Mouse (Mus musculus): ENCODE results near the gene Sox13. TPM values are rescaled to one million over a fixed set of nuclear protein-coding genes. Genes with fewer than 3 reads are reported as not detected.

Gene Sox13
- total and polyA plus RNA-seq, 3 experiments = 0.34 to 1.4 (median 0.90) TPM

GRCm38 (mm10) chr1:133406614-133407013 lies 17.6 kb downstream of the Sox13 start:
- no peak overlapping the region for H3K4me2 ChIP-seq (ENCODE audit: insufficient read depth, low read depth, poor library complexity, severe bottlenecking)
- H3K4me1 ChIP-seq (ENCODE audit: control insufficient read depth in 1 of 2, insufficient read depth in 2 of 2) = no peaks in the 10 kb centered on the region
- no peaks in the 10 kb centered on the region for H3K36me3 ChIP-seq (replicated peaks in 1 of 2; ENCODE audit: control insufficient read depth in 1 of 2, insufficient read depth in 1 of 2, low read length in 1 of 2)
- in situ Hi-C loops (cut with MboI; ENCODE audit: low pct_ligation_motif_present, low pct_unique_long_range_greater_than_20kb, low sequenced_read_pairs) (no loop called here), dilution Hi-C loops (cut with MboI; ENCODE audit: extremely low pct_ligation_motif_present, extremely low pct_unique_long_range_greater_than_20kb, low sequenced_read_pairs) (no loop called here)
- H3K4me3 ChIP-seq (replicated peaks in 1 of 3; ENCODE audit: low read depth in 2 of 3, low read length in 2 of 3, poor library complexity in 1 of 3) = no peak overlapping the region
- peaks cover 47% of the 10 kb centered on the region for H3K27me3 ChIP-seq (replicated peaks)
- H3K27ac ChIP-seq (ENCODE audit: insufficient read depth, low read depth) = no peak overlapping the region
- TF ChIP-seq MYC (IDR thresholded peaks at IDR 0.05; ENCODE audit: low read depth, low read length) (no peak), BHLHE40 (IDR thresholded peaks at IDR 0.05; ENCODE audit: low read depth, low read length) (no peak), MAX (IDR thresholded peaks at IDR 0.05; ENCODE audit: low read length) (no peak), NRF1 (IDR thresholded peaks at IDR 0.05; ENCODE audit: low read depth, low read length) (no peak), CTCF (conservative IDR thresholded peaks at IDR 0.05 in 1 of 2, IDR thresholded peaks at IDR 0.05 in 1 of 2; ENCODE audit: low read depth in 2 of 2, low read length in 2 of 2) (no peak), ZC3H11A (IDR thresholded peaks at IDR 0.05; ENCODE audit: low read depth, low read length) (no peak), JUN (IDR thresholded peaks at IDR 0.05; ENCODE audit: insufficient read depth, low read depth, low read length) (no peak), CHD2 (IDR thresholded peaks at IDR 0.05; ENCODE audit: low read length) (no peak), TCF12 (IDR thresholded peaks at IDR 0.05; ENCODE audit: low read depth, low read length) (no peak), RAD21 (IDR thresholded peaks at IDR 0.05; ENCODE audit: low read depth, low read length) (no peak), USF1 (IDR thresholded peaks at IDR 0.05; ENCODE audit: low read depth, low read length) (no peak), SMC3 (IDR thresholded peaks at IDR 0.05; ENCODE audit: low read depth, low read length) (no peak), MAFK (IDR thresholded peaks at IDR 0.05; ENCODE audit: insufficient replicate concordance, low read length) (no peak), ETS1 (conservative IDR thresholded peaks at IDR 0.05; ENCODE audit: low read depth, low read length) (no peak), MAZ (IDR thresholded peaks at IDR 0.05; ENCODE audit: low read depth, low read length) (no peak), KAT2A (IDR thresholded peaks at IDR 0.05; ENCODE audit: insufficient replicate concordance, low read length) (no peak)
- no peak for DNase-seq (ENCODE audit: extremely low read depth)
- peaks cover 3% of the 10 kb centered on the region for H3K9me3 ChIP-seq (replicated peaks; ENCODE audit: low read length)
- no peak overlapping the region for H3K9ac ChIP-seq (ENCODE audit: insufficient read depth, low read depth)
- H3K79me2 ChIP-seq (replicated peaks; ENCODE audit: control insufficient read depth, extremely low read depth, insufficient read depth, poor library complexity, severe bottlenecking) = no peaks in the 10 kb centered on the region

GRCm38 (mm10) chr1:133404005-133404404 lies 20.2 kb downstream of the Sox13 start:
- Histone ChIP-seq H3K27me3 (replicated peaks) (peaks cover 67% of the 10 kb centered on the region), H3K27ac (ENCODE audit: insufficient read depth, low read depth) (no peak overlapping the region), H3K36me3 (replicated peaks in 1 of 2; ENCODE audit: control insufficient read depth in 1 of 2, insufficient read depth in 1 of 2, low read length in 1 of 2) (no peaks in the 10 kb centered on the region), H3K9me3 (replicated peaks; ENCODE audit: low read length) (peaks cover 3% of the 10 kb centered on the region), H3K79me2 (replicated peaks; ENCODE audit: control insufficient read depth, extremely low read depth, insufficient read depth, poor library complexity, severe bottlenecking) (no peaks in the 10 kb centered on the region), H3K4me3 (replicated peaks in 1 of 3; ENCODE audit: low read depth in 2 of 3, low read length in 2 of 3, poor library complexity in 1 of 3) (no peak overlapping the region), H3K4me2 (ENCODE audit: insufficient read depth, low read depth, poor library complexity, severe bottlenecking) (no peak overlapping the region), H3K4me1 (ENCODE audit: control insufficient read depth in 1 of 2, insufficient read depth in 2 of 2) (no peaks in the 10 kb centered on the region), H3K9ac (ENCODE audit: insufficient read depth, low read depth) (no peak overlapping the region)
- dilution Hi-C loops (cut with MboI; ENCODE audit: extremely low pct_ligation_motif_present, extremely low pct_unique_long_range_greater_than_20kb, low sequenced_read_pairs) (no loop called here), in situ Hi-C loops (cut with MboI; ENCODE audit: low pct_ligation_motif_present, low pct_unique_long_range_greater_than_20kb, low sequenced_read_pairs) (no loop called here)
- TF ChIP-seq RAD21 (IDR thresholded peaks at IDR 0.05; ENCODE audit: low read depth, low read length) = no peak
- no peak for TF ChIP-seq SMC3 (IDR thresholded peaks at IDR 0.05; ENCODE audit: low read depth, low read length)
- TF ChIP-seq TCF12 (IDR thresholded peaks at IDR 0.05; ENCODE audit: low read depth, low read length) = no peak
- TF ChIP-seq UBTF (IDR thresholded peaks at IDR 0.05; ENCODE audit: low read depth, low read length) = no peak
- TF ChIP-seq POLR2A (IDR thresholded peaks at IDR 0.05; ENCODE audit: low read depth, low read length) = no peak
- TF ChIP-seq USF1 (IDR thresholded peaks at IDR 0.05; ENCODE audit: low read depth, low read length) = no peak
- DNase-seq (ENCODE audit: extremely low read depth) = no peak

Data from CH12.LX (cell line).